Mouse (Mus musculus) MEL (cell line): ENCODE results near the gene Dok4.

ENCODE experiments used
- CHD2 ChIP-seq: IDR thresholded peaks from 2 replicates; pipeline ENCODE4 v1.6.1; 2011; ENCODE audit warnings: low read length, improper control_type of control experiment
- CTCF ChIP-seq, 3 experiments: IDR thresholded peaks in 2 of 3; conservative IDR thresholded peaks in 1 of 3; 2 replicates each; pipeline ENCODE4 v1.5.1; 2011 to 2012; ENCODE audit warnings: low read length in 3 of 3, low read depth in 2 of 3, mild to moderate bottlenecking in 2 of 3, improper control_type of control experiment in 1 of 3, inconsistent platforms in 1 of 3, mixed read lengths in 1 of 3, moderate library complexity in 1 of 3; ENCODE audit not compliant: control insufficient read depth in 1 of 3, insufficient read depth in 1 of 3, poor library complexity in 1 of 3, severe bottlenecking in 1 of 3
- GATA1 ChIP-seq: IDR thresholded peaks from 2 replicates; pipeline ENCODE4 v1.6.1; 2011; ENCODE audit warnings: low read depth, low read length, improper control_type of control experiment
- KAT2A ChIP-seq: conservative IDR thresholded peaks from 2 replicates; pipeline ENCODE4 v1.6.1; 2012; ENCODE audit warnings: low read depth, low read length, improper control_type of control experiment, inconsistent platforms
- MEF2A ChIP-seq: IDR thresholded peaks from 2 replicates; pipeline ENCODE4 v1.6.1; 2014; ENCODE audit warnings: low read depth, mild to moderate bottlenecking, inconsistent platforms, low read length, improper control_type of control experiment; ENCODE audit not compliant: poor library complexity, insufficient replicate concordance, severe bottlenecking; ENCODE audit errors: extremely low read depth
- NRF1 ChIP-seq: IDR thresholded peaks from 2 replicates; pipeline ENCODE4 v1.6.1; 2014; ENCODE audit warnings: low read depth, mild to moderate bottlenecking, inconsistent platforms, low read length, improper control_type of control experiment, moderate library complexity; ENCODE audit not compliant: poor library complexity, insufficient read depth, severe bottlenecking
- POLR2A ChIP-seq, 2 experiments: IDR thresholded peaks; 2 replicates each; pipeline ENCODE4 v1.6.1; 2011 to 2012; ENCODE audit warnings: low read length in 2 of 2, mild to moderate bottlenecking in 2 of 2, control low read depth in 1 of 2, improper control_type of control experiment in 1 of 2, low read depth in 1 of 2, moderate library complexity in 1 of 2; ENCODE audit not compliant: control insufficient read depth in 1 of 2, insufficient read depth in 1 of 2, poor library complexity in 1 of 2
- POLR2AphosphoS5 ChIP-seq: IDR thresholded peaks from 2 replicates; pipeline ENCODE4 v1.6.1; 2012; ENCODE audit warnings: low read depth, borderline replicate concordance, mild to moderate bottlenecking, inconsistent platforms, low read length, moderate library complexity, mixed read lengths
- SIN3A ChIP-seq: IDR thresholded peaks from 2 replicates; pipeline ENCODE4 v1.6.1; 2012; ENCODE audit warnings: low read length, improper control_type of control experiment, inconsistent platforms
- USF1 ChIP-seq: IDR thresholded peaks from 2 replicates; pipeline ENCODE4 v1.6.1; 2014; ENCODE audit warnings: low read depth, mild to moderate bottlenecking, inconsistent platforms, low read length, improper control_type of control experiment, moderate library complexity
- USF2 ChIP-seq, 2 experiments: IDR thresholded peaks; 2 replicates each; pipeline ENCODE4 v1.6.1; 2011 to 2012; ENCODE audit warnings: improper control_type of control experiment in 2 of 2, low read length in 2 of 2, borderline replicate concordance in 1 of 2, inconsistent platforms in 1 of 2, low read depth in 1 of 2, mild to moderate bottlenecking in 1 of 2; ENCODE audit not compliant: insufficient read depth in 1 of 2
- ZC3H11A ChIP-seq: IDR thresholded peaks from 2 replicates; pipeline ENCODE4 v1.6.1; 2012; ENCODE audit warnings: low read depth, mild to moderate bottlenecking, inconsistent platforms, low read length, improper control_type of control experiment

DNA sequence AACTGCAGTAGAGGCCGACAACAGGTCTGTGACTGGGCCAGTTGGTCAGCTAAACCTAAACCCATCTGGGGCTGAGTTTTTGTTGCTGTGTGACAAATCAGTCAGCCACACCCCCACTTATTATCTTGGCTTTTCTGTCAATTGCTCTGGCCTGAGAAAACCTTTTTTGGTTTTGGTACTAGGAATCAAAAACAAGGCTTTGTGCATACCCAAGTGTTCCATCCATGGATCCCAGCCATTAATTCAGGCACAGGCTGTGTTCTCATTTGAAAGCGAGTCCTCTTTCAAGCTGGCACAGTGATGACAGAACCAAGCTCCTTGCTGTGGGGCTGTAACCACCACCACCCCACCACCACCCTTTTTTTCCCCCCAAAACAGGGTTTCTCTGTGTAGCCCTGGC lies 54.7 kb downstream of the Dok4 start:
- TF ChIP-seq CTCF (IDR thresholded peaks at IDR 0.05 in 2 of 3, conservative IDR thresholded peaks at IDR 0.05 in 1 of 3; ENCODE audit: control insufficient read depth in 1 of 3, insufficient read depth in 1 of 3, low read depth in 2 of 3, low read length in 3 of 3, poor library complexity in 1 of 3, severe bottlenecking in 1 of 3) = no peak
- TF ChIP-seq NRF1 = no peak
- no peak for TF ChIP-seq SIN3A
- no peak for TF ChIP-seq POLR2A (IDR thresholded peaks at IDR 0.05; ENCODE audit: control insufficient read depth in 1 of 2, insufficient read depth in 1 of 2, low read depth in 1 of 2, low read length in 2 of 2, poor library complexity in 1 of 2)
- no peak for TF ChIP-seq MEF2A
- no peak for TF ChIP-seq USF2 (IDR thresholded peaks at IDR 0.05; ENCODE audit: borderline replicate concordance in 1 of 2, insufficient read depth in 1 of 2, low read depth in 1 of 2, low read length in 2 of 2)
- TF ChIP-seq CHD2 = no peak
- no peak for TF ChIP-seq KAT2A
- no peak for TF ChIP-seq USF1
- TF ChIP-seq GATA1 = no peak
- TF ChIP-seq ZC3H11A = no peak
- TF ChIP-seq POLR2AphosphoS5 = no peak
